Mouse (Mus musculus) liver, adult 2 months (tissue): ENCODE data around the gene Deaf1.

Experiments
- CTCF ChIP-seq: fragments of 200-500 bp; IDR thresholded peaks from 2 replicates; pipeline ENCODE4 v1.5.1; 2011; ENCODE audit warnings: low read depth, low read length, control low read depth
- POLR2A ChIP-seq: fragments of 200-500 bp; IDR thresholded peaks from 2 replicates; pipeline ENCODE4 v1.6.1; 2011; ENCODE audit warnings: low read length, control low read depth; ENCODE audit not compliant: insufficient read depth; ENCODE audit errors: extremely low read depth

DNA sequence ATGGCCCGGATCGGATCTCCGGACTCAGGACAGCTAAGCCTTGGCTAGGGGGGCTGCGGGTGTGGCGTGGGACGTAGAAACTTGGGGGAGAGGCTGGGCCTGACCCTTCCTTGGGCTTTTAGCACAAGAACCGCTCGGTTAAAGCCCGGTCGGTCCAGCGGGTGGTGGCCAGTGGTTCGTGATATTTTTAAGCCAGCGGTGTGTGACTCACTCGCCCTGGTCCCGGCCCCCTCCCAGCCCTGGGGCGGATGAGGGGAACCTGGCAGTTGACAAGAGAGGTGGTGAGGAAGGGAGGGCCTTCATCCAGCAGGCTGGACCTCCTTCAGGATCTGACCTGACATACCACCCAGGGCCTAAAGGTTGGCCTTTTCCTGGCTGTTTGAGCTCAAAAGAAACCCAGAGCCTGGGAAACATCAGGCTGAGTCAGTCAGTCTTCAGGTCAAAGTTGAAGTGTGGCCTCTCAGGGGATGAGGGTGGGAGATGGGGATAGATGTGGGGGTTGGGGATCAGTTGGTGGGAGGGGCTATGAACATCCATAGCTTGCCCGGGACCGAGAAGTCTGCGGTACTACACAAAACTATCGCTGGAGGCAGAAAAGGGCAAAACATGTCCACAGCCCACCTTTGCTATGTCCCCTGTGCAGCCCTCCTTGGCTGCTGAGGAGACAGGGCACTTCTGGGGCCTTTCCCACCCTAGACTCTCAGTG is 11.9 kb upstream of the Deaf1 start:
- no peak for TF ChIP-seq CTCF
- TF ChIP-seq POLR2A, result no peak
